Mouse (Mus musculus) thymus, adult 2 months (tissue): ENCODE measurements around the gene Piwil4. TPM values are rescaled to one million over a fixed set of nuclear protein-coding genes. Genes with fewer than 3 reads are reported as not detected.

Experiments
- DNase-seq: peaks from one replicate; pipeline ENCODE4 v3.0.0; 2021
- H3K27ac ChIP-seq: fragments of 200-500 bp; 2 replicates; pipeline ENCODE4 v1.5.1; 2012; ENCODE audit warnings: low read length, control low read depth; ENCODE audit not compliant: control insufficient read depth, insufficient read depth
- H3K27me3 ChIP-seq: fragments of 200-500 bp; 2 replicates; pipeline ENCODE4 v1.6.1; 2012; ENCODE audit warnings: mild to moderate bottlenecking, low read length, moderate library complexity, mixed read lengths; ENCODE audit not compliant: control insufficient read depth, insufficient read depth
- H3K36me3 ChIP-seq: fragments of 200-500 bp; 2 replicates; pipeline ENCODE4 v1.6.1; 2012; ENCODE audit warnings: mild to moderate bottlenecking, low read length, moderate library complexity; ENCODE audit not compliant: control insufficient read depth, insufficient read depth
- H3K4me1 ChIP-seq: fragments of 200-500 bp; replicated peaks from 2 replicates; pipeline ENCODE4 v1.6.1; 2012; ENCODE audit warnings: low read length; ENCODE audit not compliant: control insufficient read depth, insufficient read depth
- H3K4me3 ChIP-seq: fragments of 200-500 bp; 2 replicates; pipeline ENCODE4 v1.5.1; 2012; ENCODE audit warnings: mild to moderate bottlenecking, low read length, control low read depth, moderate library complexity; ENCODE audit not compliant: control insufficient read depth, insufficient read depth
- CTCF ChIP-seq: fragments of 200-500 bp; IDR thresholded peaks from 2 replicates; pipeline ENCODE4 v1.5.1; 2012; ENCODE audit warnings: mild to moderate bottlenecking, control low read depth, low read length, moderate library complexity, borderline replicate concordance; ENCODE audit not compliant: control insufficient read depth, poor library complexity, insufficient read depth; ENCODE audit errors: extremely low read depth
- POLR2A ChIP-seq: fragments of 200-500 bp; IDR thresholded peaks from 2 replicates; pipeline ENCODE4 v1.6.1; 2012; ENCODE audit warnings: mild to moderate bottlenecking, low read length, control low read depth, moderate library complexity; ENCODE audit not compliant: control insufficient read depth, poor library complexity, insufficient read depth; ENCODE audit errors: extremely low read depth
- WGBS: fragments of 180-500 bp; shearing (Covaris S2); methylation state at CpG from one replicate; pipeline ENCODE4 v1.1.7; 2018; 5-methylcytosine and 5-hydroxymethylcytosine counted together
- polyA plus RNA-seq: library from polyadenylated mRNA; depleted of rRNA; stranded (reverse); fragments of >200 nt; gene quantifications from 2 replicates; pipeline ENCODE4 v1.2.3, GENCODE M21; 2012

Gene Piwil4
- polyA plus RNA-seq, 1 experiment = 1.0 TPM

GRCm38 (mm10) chr9:14689376-14690108, 51.0 kb downstream of the Piwil4 start:
- H3K27me3 ChIP-seq = no peaks in the 10 kb centered on the region
- no peak for DNase-seq
- WGBS = 81% methylated on average over 12 of the region's 12 CpGs
- H3K4me3 ChIP-seq = no peak overlapping the region
- H3K4me1 ChIP-seq = 0 out of 2 replicates have a peak, but pooled peaks cover 2% of the 10 kb centered on the region
- TF ChIP-seq CTCF = no peak
- TF ChIP-seq POLR2A = no peak
- H3K36me3 ChIP-seq = no peaks in the 10 kb centered on the region
- H3K27ac ChIP-seq = no peak overlapping the region

- Histone ChIP-seq H3K36me3 (no peaks in the 10 kb centered on the region), H3K27ac (no peak overlapping the region), H3K4me3 (no peak overlapping the region), H3K27me3 (no peaks in the 10 kb centered on the region), H3K4me1 (0 out of 2 replicates have a peak, but pooled peaks cover 2% of the 10 kb centered on the region)
- WGBS = 24% methylated on average over 4 of the region's 4 CpGs
- no peak for TF ChIP-seq CTCF
- no peak for TF ChIP-seq POLR2A
- DNase-seq = no peak
These were observed 56.2 kb downstream of the Piwil4 start for GRCm38 (mm10) chr9:14684363-14684762.

- H3K27ac ChIP-seq = no peak overlapping the region
- H3K36me3 ChIP-seq = no peaks in the 10 kb centered on the region
- DNase-seq = no peak
- H3K4me1 ChIP-seq = no peaks in the 10 kb centered on the region
- TF ChIP-seq CTCF = no peak
- TF ChIP-seq POLR2A = no peak
- no peaks in the 10 kb centered on the region for H3K27me3 ChIP-seq
- H3K4me3 ChIP-seq = no peak overlapping the region
These were observed 57.8 kb downstream of the Piwil4 start for GRCm38 (mm10) chr9:14682741-14683140.

- WGBS = 82% methylated on average over 2 of the region's 2 CpGs
- TF ChIP-seq CTCF (no peak), POLR2A (no peak)
- Histone ChIP-seq H3K27ac (no peak overlapping the region), H3K4me3 (no peak overlapping the region), H3K27me3 (no peaks in the 10 kb centered on the region), H3K36me3 (no peaks in the 10 kb centered on the region), H3K4me1 (no peaks in the 10 kb centered on the region)
- DNase-seq = no peak
These were observed 59.9 kb downstream of the Piwil4 start for GRCm38 (mm10) chr9:14680584-14680983.

GRCm38 (mm10) chr9:14675707-14676691, 64.5 kb downstream of the Piwil4 start:
- Histone ChIP-seq H3K4me3 (no peak overlapping the region), H3K36me3 (no peaks in the 10 kb centered on the region), H3K4me1 (no peaks in the 10 kb centered on the region), H3K27ac (no peak overlapping the region), H3K27me3 (no peaks in the 10 kb centered on the region)
- DNase-seq = no peak
- TF ChIP-seq POLR2A (no peak), CTCF (no peak)
- WGBS = 75% methylated on average over 9 of the region's 9 CpGs

- H3K27me3 ChIP-seq = no peaks in the 10 kb centered on the region
- H3K36me3 ChIP-seq = no peaks in the 10 kb centered on the region
- 90% methylated on average over 8 of the region's 8 CpGs for WGBS
- H3K4me3 ChIP-seq = no peak overlapping the region
- DNase-seq = no peak
- H3K4me1 ChIP-seq = no peaks in the 10 kb centered on the region
- TF ChIP-seq POLR2A = no peak
- no peak for TF ChIP-seq CTCF
- no peak overlapping the region for H3K27ac ChIP-seq
These were observed 66.0 kb downstream of the Piwil4 start for GRCm38 (mm10) chr9:14674506-14674905.
